Mouse (Mus musculus) hindbrain, embryonic 13.5 days (tissue): ENCODE data around the gene Casp14. TPM values are rescaled to one million over a fixed set of nuclear protein-coding genes. Genes with fewer than 3 reads are reported as not detected.

Experiments
- polyA plus RNA-seq: library from polyadenylated mRNA; unstranded; fragments of >200 nt; fragmentation: Nextera tagmentation; extraction: Ambion mirVana; gene quantifications from 2 replicates; pipeline ENCODE4 v1.2.1, GENCODE M21; 2015

The Casp14 gene
- polyA plus RNA-seq, 1 experiment from 2014 or later, result not detected

Other genes starting within 250 kb of the Casp14 start
- gene Olfr1358, start 200.9 kb downstream of the Casp14 start, polyA plus RNA-seq, result not detected in 2 replicates
- gene Ilvbl, start 143.9 kb downstream of the Casp14 start, polyA plus RNA-seq, result 56.1 and 61.2 TPM in 2 replicates
- 4.5 and 4.6 TPM in 2 replicates for gene Syde1, start 126.3 kb downstream of the Casp14 start, polyA plus RNA-seq
- gene Olfr1357, start 100.2 kb downstream of the Casp14 start, polyA plus RNA-seq, result not detected in 2 replicates
- gene Ccdc105, start 34.8 kb upstream of the Casp14 start, polyA plus RNA-seq, result 0.19 and 0.48 TPM in 2 replicates
- 8.3 and 9.8 TPM in 2 replicates for gene Slc1a6, start 62.2 kb upstream of the Casp14 start, polyA plus RNA-seq
- gene Olfr1356, start 133.9 kb upstream of the Casp14 start, polyA plus RNA-seq, result 0.06 TPM in 2 replicates
- gene Olfr1355, start 157.2 kb upstream of the Casp14 start, polyA plus RNA-seq, result not detected in 2 replicates
- not detected in 2 replicates for gene Olfr1354, start 194.9 kb upstream of the Casp14 start, polyA plus RNA-seq
- gene Olfr8, start 232.3 kb upstream of the Casp14 start, polyA plus RNA-seq, result not detected in 2 replicates
- gene Olfr1353, start 245.0 kb upstream of the Casp14 start, polyA plus RNA-seq, result not detected in 2 replicates